Mouse (Mus musculus): ENCODE measurements around the gene Phyhd1. TPM values are rescaled to one million over a fixed set of nuclear protein-coding genes. Genes with fewer than 3 reads are reported as not detected.

Phyhd1 gene
- 8.1 and 8.9 TPM in 2 replicates for polyA plus RNA-seq (2015; fragmentation: Nextera tagmentation; extraction: Ambion mirVana)

- H3K27ac ChIP-seq = peak within 1 kb of the TSS; percentile 78
- DNase-seq = no peak
- H3K9me3 ChIP-seq (replicated peaks) = no peaks in the 10 kb centered on the region
- peaks cover 48% of the 10 kb centered on the region for H3K4me1 ChIP-seq (replicated peaks)
- H3K36me3 ChIP-seq = peaks cover 38% of the 10 kb centered on the region
- no peaks in the 10 kb centered on the region for H3K27me3 ChIP-seq
- peak within 1 kb of the TSS; percentile 7; the same call in 1 of the 2 replicates for H3K9ac ChIP-seq
- H3K4me2 ChIP-seq = peak within 1 kb of the TSS; percentile 32
- ATAC-seq (ENCODE audit: low read depth) = no peak
- 65% methylated on average over 5 of the region's 5 CpGs for WGBS (ENCODE audit: insufficient replicate concordance)
- peak within 1 kb of the TSS; percentile 23 for H3K4me3 ChIP-seq (replicated peaks)
Observed at GRCm38 (mm10) chr2:30265767-30266253, at the start of gene Phyhd1. TSS of gene Phyhd1 (plus strand) at chr2:30266203.

DNA sequence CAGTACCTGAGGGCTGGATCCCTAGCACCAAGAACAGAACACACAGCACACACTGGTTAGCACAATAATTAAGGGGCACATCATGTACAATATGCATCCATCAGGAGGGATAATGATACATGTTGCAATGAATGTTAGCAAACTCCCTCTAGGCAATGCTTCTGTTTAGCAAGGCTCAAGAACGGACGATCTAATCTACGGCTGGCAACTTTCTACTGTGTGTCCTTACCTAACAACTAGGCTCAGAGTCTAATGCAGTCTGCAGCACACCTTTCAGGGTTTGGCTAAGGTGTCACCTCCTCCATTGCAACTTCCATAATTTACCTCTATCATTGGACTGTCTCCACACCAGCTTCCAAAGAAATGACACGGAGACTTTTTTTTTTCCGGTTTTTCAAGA lies 49.7 kb upstream of the Phyhd1 start:
- no peak overlapping the region for H3K4me2 ChIP-seq
- H3K9ac ChIP-seq = no peak overlapping the region

DNA sequence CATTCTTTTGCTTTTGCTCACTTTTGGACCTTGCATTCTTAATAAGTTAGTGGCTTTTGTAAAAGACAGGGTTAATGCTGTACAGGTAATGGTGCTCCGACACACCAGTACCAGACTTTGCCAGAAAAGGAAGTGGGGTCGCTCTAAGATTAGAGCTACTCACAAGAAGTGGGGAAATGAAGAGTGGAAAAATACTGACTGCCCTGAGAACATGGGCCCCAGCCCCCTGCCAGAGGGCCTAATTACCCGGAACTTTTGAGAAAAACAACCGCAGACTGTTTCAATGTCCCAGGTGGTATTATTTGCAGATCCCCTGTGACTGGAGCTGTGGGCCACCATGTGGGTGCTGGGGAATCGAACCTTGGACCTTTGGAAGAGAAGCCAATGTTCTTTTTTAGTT lies 30.4 kb upstream of the Phyhd1 start:
- Histone ChIP-seq H3K4me1 (replicated peaks) (peaks cover 38% of the 10 kb centered on the region), H3K9me3 (replicated peaks) (peaks cover 16% of the 10 kb centered on the region), H3K36me3 (peaks cover 8% of the 10 kb centered on the region), H3K27me3 (no peaks in the 10 kb centered on the region), H3K9ac (no peak overlapping the region), H3K4me3 (replicated peaks) (no peak overlapping the region), H3K27ac (no peak overlapping the region), H3K4me2 (no peak overlapping the region)
- DNase-seq (no peak), ATAC-seq (ENCODE audit: low read depth) (no peak)
- 50% methylated on average over 5 of the region's 5 CpGs for WGBS (ENCODE audit: insufficient replicate concordance)

More for the DNA sequence above, 49.7 kb upstream of the Phyhd1 start:
- Histone ChIP-seq H3K4me3 (replicated peaks) (no peak overlapping the region), H3K36me3 (no peaks in the 10 kb centered on the region), H3K27ac (no peak overlapping the region), H3K9me3 (replicated peaks) (no peaks in the 10 kb centered on the region; the same call in 1 of the 2 replicates), H3K4me1 (replicated peaks) (no peaks in the 10 kb centered on the region; the same call in 1 of the 2 replicates), H3K27me3 (no peaks in the 10 kb centered on the region)
- DNase-seq (no peak), ATAC-seq (ENCODE audit: low read depth) (no peak)
- WGBS (ENCODE audit: insufficient replicate concordance) = 82% methylated on average over 5 of the region's 5 CpGs

GRCm38 (mm10) chr2:30236426-30237198 lies 29.4 kb upstream of the Phyhd1 start:
- DNase-seq (no peak), ATAC-seq (ENCODE audit: low read depth) (no peak)
- Histone ChIP-seq H3K4me2 (peak overlapping the region; percentile 82), H3K4me1 (replicated peaks) (peaks cover 46% of the 10 kb centered on the region), H3K27me3 (no peaks in the 10 kb centered on the region), H3K27ac (peak overlapping the region; percentile 88), H3K9ac (peak overlapping the region; percentile 96), H3K36me3 (peaks cover 18% of the 10 kb centered on the region), H3K4me3 (replicated peaks) (peak overlapping the region; percentile 86), H3K9me3 (replicated peaks) (peaks cover 12% of the 10 kb centered on the region; the same call in 1 of the 2 replicates)
- 6% methylated on average over 18 of the region's 18 CpGs for WGBS (ENCODE audit: insufficient replicate concordance)

DNA sequence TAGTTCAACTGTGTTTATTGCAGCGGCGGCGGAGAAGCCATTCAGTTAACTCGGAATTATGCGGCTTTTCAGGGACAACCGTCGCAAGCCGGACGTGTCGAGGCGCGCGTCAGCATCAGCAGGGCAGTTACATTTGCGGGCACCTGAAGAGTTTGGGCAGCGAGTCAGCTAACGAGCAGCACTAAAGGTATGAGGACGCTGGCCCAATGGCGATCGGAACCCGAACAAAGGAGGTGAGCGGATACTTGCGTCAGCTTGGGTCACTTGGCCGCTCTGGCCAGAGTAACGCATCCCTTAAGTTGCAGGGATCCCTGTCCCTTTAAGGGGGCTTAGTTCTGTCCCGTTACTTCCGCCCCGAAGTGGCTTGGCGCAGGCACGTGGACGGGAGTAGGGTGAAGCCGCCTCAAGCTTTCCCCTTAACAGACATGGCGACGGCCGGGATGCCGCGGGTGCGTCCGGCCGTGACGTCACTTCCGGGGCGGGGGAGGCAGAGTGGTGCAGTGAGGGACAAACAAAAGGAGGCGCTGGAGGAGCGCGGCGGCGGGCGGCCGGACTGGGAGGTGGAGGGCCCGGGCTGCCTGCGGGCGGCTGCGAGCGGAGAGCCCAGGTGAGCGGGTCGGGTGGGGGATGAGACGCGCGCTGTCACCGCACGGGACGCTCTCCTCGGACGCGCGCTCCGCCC lies 28.7 kb upstream of the Phyhd1 start, which contains the start of gene Lrrc8a:
Gene Lrrc8a, plus strand, starts transcription at position 517 of the 682 bp plus-strand sequence.
- DNase-seq = peak; percentile 98
- H3K9me3 ChIP-seq (replicated peaks) = peaks cover 7% of the 10 kb centered on the region; the same call in 1 of the 2 replicates
- no peaks in the 10 kb centered on the region for H3K27me3 ChIP-seq
- under 1% methylated on average over 65 of the region's 67 CpGs for WGBS (ENCODE audit: insufficient replicate concordance)
- peak within 1 kb of the TSS; percentile 86 for H3K4me3 ChIP-seq (replicated peaks)
- H3K36me3 ChIP-seq = peaks cover 25% of the 10 kb centered on the region
- H3K4me1 ChIP-seq (replicated peaks) = peaks cover 53% of the 10 kb centered on the region
- peak within 1 kb of the TSS; percentile 96 for H3K9ac ChIP-seq
- H3K4me2 ChIP-seq = peak within 1 kb of the TSS; percentile 82
- H3K27ac ChIP-seq = peak within 1 kb of the TSS; percentile 88
- peak; percentile 94 for ATAC-seq (ENCODE audit: low read depth)

DNA sequence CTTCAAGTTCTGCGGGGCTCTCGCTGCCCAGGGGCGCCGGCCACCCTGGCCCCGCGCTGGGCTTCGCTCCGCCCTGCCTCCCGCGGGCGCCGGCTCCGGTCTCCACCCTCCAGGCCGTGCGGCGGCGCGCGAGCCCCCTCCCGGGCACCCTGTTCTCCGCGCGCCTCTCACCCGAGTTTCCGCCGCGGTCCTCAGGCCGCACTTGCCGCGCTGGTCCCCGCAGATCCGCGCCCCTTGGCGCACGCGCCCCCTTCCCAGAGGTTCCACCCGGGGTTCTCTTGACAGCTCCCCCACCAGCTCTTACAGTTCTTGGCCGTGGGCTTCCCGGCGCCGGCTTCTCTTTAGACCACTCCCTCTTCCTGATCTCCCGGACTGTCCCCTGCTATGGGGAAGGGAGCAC lies 28.1 kb upstream of the Phyhd1 start:
- ATAC-seq (ENCODE audit: low read depth) (peak; percentile 84), DNase-seq (no peak)
- peak overlapping the region; percentile 82 for H3K4me2 ChIP-seq
- H3K9me3 ChIP-seq (replicated peaks) = 0 out of 2 replicates have a peak, but pooled peaks cover 1% of the 10 kb centered on the region
- under 1% methylated on average over 42 of the region's 42 CpGs for WGBS (ENCODE audit: insufficient replicate concordance)
- peak overlapping the region; percentile 86 for H3K4me3 ChIP-seq (replicated peaks)
- no peaks in the 10 kb centered on the region for H3K27me3 ChIP-seq
- H3K36me3 ChIP-seq = peaks cover 30% of the 10 kb centered on the region
- H3K4me1 ChIP-seq (replicated peaks) = peaks cover 58% of the 10 kb centered on the region
- peak overlapping the region; percentile 96 for H3K9ac ChIP-seq
- H3K27ac ChIP-seq = peak overlapping the region; percentile 88

GRCm38 (mm10) chr2:30238906-30239465 lies 27.0 kb upstream of the Phyhd1 start:
- 67% methylated on average over 3 of the region's 3 CpGs for WGBS (ENCODE audit: insufficient replicate concordance)
- H3K27me3 ChIP-seq = no peaks in the 10 kb centered on the region
- ATAC-seq (ENCODE audit: low read depth) (no peak), DNase-seq (no peak)
- peaks cover 67% of the 10 kb centered on the region for H3K4me1 ChIP-seq (replicated peaks)
- H3K4me2 ChIP-seq = peak overlapping the region; percentile 82
- peak overlapping the region; percentile 86 for H3K4me3 ChIP-seq (replicated peaks)
- H3K9ac ChIP-seq = peak overlapping the region; percentile 96
- peaks cover 41% of the 10 kb centered on the region for H3K36me3 ChIP-seq
- H3K9me3 ChIP-seq (replicated peaks) = no peaks in the 10 kb centered on the region
- peak overlapping the region; percentile 88 for H3K27ac ChIP-seq

DNA sequence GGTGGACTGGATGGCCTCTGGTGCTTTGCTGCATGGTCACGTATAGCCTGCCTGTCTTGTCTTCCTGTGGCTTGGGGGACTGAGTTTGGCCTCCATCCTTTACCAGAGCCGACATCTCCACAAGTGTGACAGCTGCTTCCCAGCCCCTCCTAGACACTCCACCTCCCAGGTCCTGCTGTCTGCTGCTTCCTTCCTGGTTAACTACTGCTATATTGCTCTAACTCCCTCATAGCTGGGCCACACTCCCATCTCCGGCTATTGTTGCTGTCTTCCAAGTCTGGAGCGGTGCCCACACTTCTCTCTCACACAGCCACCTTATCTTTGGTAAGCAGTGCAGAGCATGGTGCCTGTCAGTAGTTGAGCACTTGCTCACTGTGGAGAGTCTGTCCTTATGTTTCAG lies 26.2 kb upstream of the Phyhd1 start:
- Histone ChIP-seq H3K4me2 (peak overlapping the region; percentile 82), H3K27ac (peak overlapping the region; percentile 88), H3K27me3 (no peaks in the 10 kb centered on the region), H3K9ac (peak overlapping the region; percentile 96), H3K4me3 (replicated peaks) (peak overlapping the region; percentile 86), H3K4me1 (replicated peaks) (peaks cover 74% of the 10 kb centered on the region), H3K36me3 (peaks cover 48% of the 10 kb centered on the region), H3K9me3 (replicated peaks) (no peaks in the 10 kb centered on the region)
- ATAC-seq (ENCODE audit: low read depth) = peak; percentile 22
- peak; percentile 35 for DNase-seq
- 31% methylated on average over 4 of the region's 4 CpGs for WGBS (ENCODE audit: insufficient replicate concordance)

- Histone ChIP-seq H3K4me1 (replicated peaks) (peaks cover 79% of the 10 kb centered on the region), H3K4me2 (peak within 1 kb of the TSS; percentile 82), H3K27me3 (no peaks in the 10 kb centered on the region), H3K27ac (peak within 1 kb of the TSS; percentile 88), H3K4me3 (replicated peaks) (peak within 1 kb of the TSS; percentile 86), H3K9me3 (replicated peaks) (no peaks in the 10 kb centered on the region), H3K9ac (peak within 1 kb of the TSS; percentile 96), H3K36me3 (peaks cover 49% of the 10 kb centered on the region)
- WGBS (ENCODE audit: insufficient replicate concordance) = 66% methylated on average over 2 of the region's 2 CpGs
- no peak for DNase-seq
- ATAC-seq (ENCODE audit: low read depth) = no peak
Observed at GRCm38 (mm10) chr2:30240267-30240666, 25.7 kb upstream of the Phyhd1 start, which contains the start of gene Gm28035. TSS of gene Gm28035 (plus strand) at chr2:30240567.

DNA sequence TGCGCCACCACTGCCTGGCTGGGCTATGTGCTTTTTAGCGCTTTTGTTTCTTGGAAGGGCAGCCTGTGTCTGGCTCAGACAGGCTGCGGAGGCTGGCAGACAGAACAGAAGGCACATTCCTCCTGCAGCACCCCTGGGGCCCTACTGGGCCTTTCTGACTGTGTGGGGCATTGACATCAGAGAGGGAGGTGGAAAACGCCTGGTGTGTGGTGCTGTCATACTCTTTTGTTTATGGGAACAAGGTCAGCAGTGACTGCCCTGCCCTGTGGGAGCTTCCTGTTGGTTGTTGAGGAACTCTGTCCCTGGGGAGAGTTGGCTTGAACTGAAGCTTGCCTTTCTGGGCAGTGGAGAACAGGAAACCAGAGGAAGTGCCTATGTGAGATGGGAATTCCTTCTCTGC lies 23.5 kb upstream of the Phyhd1 start:
- Histone ChIP-seq H3K4me2 (no peak overlapping the region), H3K9ac (peak overlapping the region; percentile 15; the same call in 1 of the 2 replicates), H3K4me1 (replicated peaks) (peaks cover 81% of the 10 kb centered on the region), H3K9me3 (replicated peaks) (no peaks in the 10 kb centered on the region), H3K27ac (peak overlapping the region; percentile 39), H3K4me3 (replicated peaks) (no peak overlapping the region), H3K36me3 (peaks cover 56% of the 10 kb centered on the region), H3K27me3 (no peaks in the 10 kb centered on the region)
- 56% methylated on average over 4 of the region's 4 CpGs for WGBS (ENCODE audit: insufficient replicate concordance)
- DNase-seq (no peak), ATAC-seq (ENCODE audit: low read depth) (no peak)

GRCm38 (mm10) chr2:30243391-30243790 lies 22.6 kb upstream of the Phyhd1 start:
- Histone ChIP-seq H3K4me3 (replicated peaks) (no peak overlapping the region), H3K9me3 (replicated peaks) (no peaks in the 10 kb centered on the region), H3K36me3 (peaks cover 63% of the 10 kb centered on the region), H3K9ac (no peak overlapping the region), H3K27me3 (no peaks in the 10 kb centered on the region), H3K27ac (no peak overlapping the region), H3K4me2 (no peak overlapping the region), H3K4me1 (replicated peaks) (peaks cover 78% of the 10 kb centered on the region)
- no peak for ATAC-seq (ENCODE audit: low read depth)
- WGBS (ENCODE audit: insufficient replicate concordance) = 91% methylated on average over 4 of the region's 4 CpGs
- DNase-seq = no peak

Data from liver, embryonic 13.5 days (tissue).